Mouse (Mus musculus) cerebellum, adult 8-10 months (tissue): ENCODE data around the gene Ints7.
A peak's percentile ranks its signal among the peaks of the same experiment; 100 is the strongest.

Experiments used
- DNase-seq: peaks from one replicate; pipeline ENCODE4 v3.0.0; 2022

The Ints7 gene

GRCm38 (mm10) chr1:191575458-191576247, at the start of gene Ints7, which contains the start of gene Dtl:
Gene Ints7, plus strand, starts transcription at chr1:191575636.
Gene Dtl, minus strand, starts transcription at chr1:191575544.
- DNase-seq: peak; percentile 99

GRCm38 (mm10) chr1:191527089-191527488, 48.3 kb upstream of the Ints7 start:
- no peak for DNase-seq

- no peak for DNase-seq
Observed at GRCm38 (mm10) chr1:191527921-191528612, 47.4 kb upstream of the Ints7 start.

DNA sequence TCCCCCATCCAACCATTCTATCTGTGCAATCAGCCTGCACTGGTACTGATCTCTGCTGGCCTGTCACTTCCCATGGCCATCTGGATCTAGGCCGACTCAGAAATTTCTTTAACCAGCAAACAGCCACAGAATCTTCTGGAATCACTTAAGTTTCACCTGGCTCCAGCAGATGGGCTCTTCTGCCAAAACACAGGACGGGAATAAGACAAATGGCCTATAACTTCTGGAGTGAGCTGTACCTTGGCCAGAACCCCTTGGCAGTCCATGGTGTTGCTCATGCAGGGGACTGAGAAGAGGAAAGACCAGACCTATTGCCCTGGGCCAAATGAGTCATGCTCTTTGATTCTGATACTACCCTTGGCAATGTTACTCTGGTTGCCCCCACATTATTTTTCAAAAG, 46.0 kb upstream of the Ints7 start:
- DNase-seq: no peak

DNA sequence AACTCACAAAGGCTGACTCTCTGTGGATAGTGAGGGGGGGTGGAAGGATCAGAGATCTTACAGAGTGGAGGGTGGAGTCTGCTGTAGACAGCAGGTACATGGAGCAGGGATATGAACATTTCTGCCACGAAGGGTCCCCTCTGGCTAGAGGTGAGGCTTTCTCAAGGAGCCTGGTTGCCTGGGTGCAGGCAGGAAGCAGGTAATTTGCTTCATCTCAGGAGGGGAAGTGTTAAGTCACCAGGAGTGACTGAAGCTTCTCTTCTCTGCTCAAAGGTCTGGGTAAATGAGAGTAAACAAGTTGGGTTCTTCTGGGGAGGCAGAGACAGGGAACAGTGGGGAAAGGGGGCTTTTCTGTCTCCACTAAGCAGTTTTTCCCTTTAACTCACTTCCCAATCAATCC, 44.4 kb upstream of the Ints7 start:
- DNase-seq: no peak

DNA sequence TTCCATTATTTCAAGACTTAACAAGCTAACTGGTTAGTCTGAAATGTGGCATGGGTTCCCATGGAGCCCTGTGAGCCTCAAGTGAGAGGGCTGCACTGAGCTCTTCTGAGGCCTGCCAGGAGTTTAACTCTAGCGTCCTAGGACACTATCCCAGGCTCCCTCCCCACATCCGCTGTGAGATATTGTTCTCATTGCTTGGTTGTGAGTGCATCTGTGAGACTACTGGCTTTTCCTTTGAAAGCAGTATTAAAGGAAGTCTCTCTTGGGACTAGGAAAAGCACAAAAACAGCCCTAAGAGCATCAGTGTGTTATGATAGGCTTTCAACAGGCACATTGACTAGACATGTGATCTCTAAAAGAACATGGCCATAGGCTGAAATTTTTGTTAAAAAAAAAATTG, 40.5 kb upstream of the Ints7 start:
- no peak for DNase-seq

- no peak for DNase-seq
Observed at GRCm38 (mm10) chr1:191540300-191540699, 35.1 kb upstream of the Ints7 start.

GRCm38 (mm10) chr1:191541014-191541413, 34.4 kb upstream of the Ints7 start:
- no peak for DNase-seq

- no peak for DNase-seq
Observed at GRCm38 (mm10) chr1:191541619-191542018, 33.8 kb upstream of the Ints7 start.

DNA sequence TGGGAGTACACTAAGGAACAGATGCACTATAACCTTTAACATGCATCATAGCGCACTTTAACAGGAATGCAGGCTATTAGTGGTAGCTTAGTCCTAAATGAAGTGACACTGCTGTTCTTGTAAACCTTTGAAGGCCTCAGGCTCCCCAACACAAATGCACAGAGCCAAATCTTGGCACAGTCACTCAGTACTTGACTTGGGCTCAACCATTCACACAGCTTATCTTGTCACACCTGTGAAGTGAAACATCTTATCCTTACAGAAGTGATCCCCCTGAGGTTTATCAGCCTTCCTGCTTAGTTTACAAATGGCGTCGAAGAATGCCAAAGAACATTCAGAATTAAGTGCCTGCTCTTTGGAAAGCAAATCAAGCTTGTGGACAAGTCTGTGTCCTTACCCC, 31.7 kb upstream of the Ints7 start:
- no peak for DNase-seq

DNA sequence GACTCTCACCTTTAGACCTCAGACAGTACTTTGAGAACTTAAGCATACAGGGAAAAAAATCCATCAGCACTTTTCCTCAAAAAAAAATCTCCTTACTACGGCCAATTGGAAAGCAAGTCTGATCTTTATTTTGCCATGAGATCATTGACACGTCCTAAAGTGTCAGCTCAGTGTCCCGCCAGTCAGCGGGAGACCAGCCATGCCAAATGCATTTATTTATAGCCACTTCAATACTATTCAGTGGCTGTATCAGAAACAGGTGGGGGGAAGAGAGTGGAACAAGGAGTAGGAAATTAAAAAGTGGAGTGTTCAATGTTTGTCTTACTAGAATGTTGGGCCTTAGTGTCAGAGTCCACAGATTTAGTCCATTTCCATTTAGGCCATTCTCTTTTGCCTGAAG, 24.6 kb upstream of the Ints7 start:
- no peak for DNase-seq

DNA sequence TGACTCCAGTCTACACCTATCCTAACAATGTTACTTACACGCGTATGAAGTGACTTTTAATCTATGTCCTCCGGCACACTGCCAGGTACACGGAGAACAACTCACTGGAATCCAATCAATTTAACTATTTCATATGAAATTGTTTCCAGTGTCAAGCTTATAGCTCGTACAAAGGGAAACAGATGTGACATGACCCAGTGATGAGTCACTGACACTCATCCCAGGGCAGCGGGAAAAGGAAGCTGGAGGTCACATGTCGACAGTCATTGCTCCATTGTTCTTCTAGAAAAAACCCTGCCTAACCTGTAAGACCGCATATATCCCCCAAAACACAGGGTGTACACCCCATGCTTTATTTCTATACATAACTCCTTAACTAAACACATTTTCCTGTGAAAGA, 18.3 kb upstream of the Ints7 start:
- no peak for DNase-seq

DNA sequence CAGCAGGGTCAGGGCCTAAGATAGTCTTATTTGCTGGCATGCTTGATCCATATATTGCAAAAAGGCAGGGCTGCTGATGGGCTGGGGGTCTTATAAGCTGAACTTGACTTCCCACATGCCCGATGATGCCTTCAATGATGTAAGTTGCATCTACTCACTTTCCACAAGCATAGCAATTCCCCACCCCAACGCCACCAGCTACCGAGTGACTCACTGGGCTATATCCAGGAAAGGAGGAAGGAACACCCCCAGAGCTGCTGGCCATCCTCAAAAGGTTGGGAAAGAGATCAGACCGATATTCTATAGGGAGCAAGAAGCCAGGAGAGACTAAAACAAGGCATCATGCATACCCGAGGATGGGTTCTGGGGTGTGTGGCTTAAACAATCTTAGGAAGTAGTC, 15.7 kb upstream of the Ints7 start:
- DNase-seq: no peak

GRCm38 (mm10) chr1:191562823-191563365, 12.5 kb upstream of the Ints7 start:
- DNase-seq: peak; percentile 38

GRCm38 (mm10) chr1:191567859-191568258, 7.6 kb upstream of the Ints7 start:
- no peak for DNase-seq

DNA sequence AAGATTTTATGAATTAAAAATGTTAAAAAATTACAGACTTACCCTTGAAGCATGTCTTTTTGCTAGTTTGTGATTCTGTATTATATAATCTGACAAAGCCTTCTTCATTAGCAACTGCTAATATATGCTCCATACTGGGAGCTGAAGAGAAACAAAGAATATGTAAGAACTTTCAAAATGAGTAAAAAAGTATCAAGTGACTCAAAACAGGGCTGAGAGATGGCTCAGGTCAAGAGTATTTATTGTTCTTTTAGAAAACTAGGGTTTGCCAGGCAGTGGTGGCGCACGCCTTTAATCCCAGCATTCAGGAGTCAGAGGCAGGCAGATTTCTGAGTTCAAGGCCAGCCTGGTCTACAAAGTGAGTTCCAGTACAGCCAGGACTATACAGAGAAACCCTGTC, 5.8 kb upstream of the Ints7 start:
- no peak for DNase-seq

GRCm38 (mm10) chr1:191570415-191570814, 5.0 kb upstream of the Ints7 start:
- no peak for DNase-seq

GRCm38 (mm10) chr1:191573906-191574639, 1.4 kb upstream of the Ints7 start:
- DNase-seq: no peak

- no peak for DNase-seq
Observed at GRCm38 (mm10) chr1:191574871-191575457, 472 bp upstream of the Ints7 start.

DNA sequence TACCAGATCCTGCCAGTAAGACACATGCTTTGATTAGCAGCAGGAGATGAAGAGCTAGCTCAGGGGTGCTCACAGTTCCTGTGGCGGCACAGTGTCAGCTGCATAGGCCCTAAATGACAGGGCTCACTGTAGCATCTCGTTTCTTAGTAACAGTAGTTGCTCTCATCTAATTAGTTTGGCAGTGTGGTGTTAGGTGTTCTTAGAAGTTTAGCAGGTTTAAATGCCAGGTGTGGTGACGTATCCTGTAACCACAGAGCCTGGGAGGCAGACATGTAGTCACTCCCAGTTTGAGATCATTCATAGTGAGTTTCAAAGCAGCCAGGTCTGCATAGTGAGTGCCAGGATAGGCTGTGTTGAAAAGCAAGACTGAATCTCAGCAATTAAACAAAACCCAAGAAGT, 4.1 kb downstream of the Ints7 start:
- DNase-seq: no peak

GRCm38 (mm10) chr1:191581641-191582040, 6.2 kb downstream of the Ints7 start:
- DNase-seq: no peak

DNA sequence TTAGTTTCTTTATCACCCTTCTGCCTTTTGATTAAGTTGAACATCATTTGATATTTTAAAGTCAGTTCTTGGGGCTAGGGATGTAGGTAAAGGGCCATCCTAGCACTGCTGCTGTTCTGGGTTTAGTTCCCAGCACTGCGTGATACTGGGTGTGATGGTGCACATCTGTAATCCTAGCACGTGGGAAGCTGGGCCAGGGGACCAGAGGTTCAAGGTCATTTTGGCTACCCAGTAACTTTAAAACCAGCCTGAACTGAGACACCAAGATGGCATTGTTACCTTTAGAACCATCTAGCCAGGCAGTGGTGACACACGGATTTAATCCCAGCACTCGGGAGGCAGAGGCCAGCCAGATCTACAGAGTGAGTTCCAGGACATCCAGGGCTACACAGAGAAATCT, 8.4 kb downstream of the Ints7 start:
- DNase-seq: no peak

- no peak for DNase-seq
Observed at GRCm38 (mm10) chr1:191584483-191584882, 9.0 kb downstream of the Ints7 start.
